Mouse (Mus musculus) A20 (cell line): ENCODE data around the gene Cenpx.
"Not testable (repeated sequence)": the region's sequence is repeated elsewhere in the genome, so short reads cannot be mapped to it uniquely, and the experiment has no call there.

Source experiments
- DNase-seq: peaks from one replicate; pipeline ENCODE4 v3.0.0-alpha.2; 2011; ENCODE audit warnings: low read depth, low spot score

The Cenpx gene

DNA sequence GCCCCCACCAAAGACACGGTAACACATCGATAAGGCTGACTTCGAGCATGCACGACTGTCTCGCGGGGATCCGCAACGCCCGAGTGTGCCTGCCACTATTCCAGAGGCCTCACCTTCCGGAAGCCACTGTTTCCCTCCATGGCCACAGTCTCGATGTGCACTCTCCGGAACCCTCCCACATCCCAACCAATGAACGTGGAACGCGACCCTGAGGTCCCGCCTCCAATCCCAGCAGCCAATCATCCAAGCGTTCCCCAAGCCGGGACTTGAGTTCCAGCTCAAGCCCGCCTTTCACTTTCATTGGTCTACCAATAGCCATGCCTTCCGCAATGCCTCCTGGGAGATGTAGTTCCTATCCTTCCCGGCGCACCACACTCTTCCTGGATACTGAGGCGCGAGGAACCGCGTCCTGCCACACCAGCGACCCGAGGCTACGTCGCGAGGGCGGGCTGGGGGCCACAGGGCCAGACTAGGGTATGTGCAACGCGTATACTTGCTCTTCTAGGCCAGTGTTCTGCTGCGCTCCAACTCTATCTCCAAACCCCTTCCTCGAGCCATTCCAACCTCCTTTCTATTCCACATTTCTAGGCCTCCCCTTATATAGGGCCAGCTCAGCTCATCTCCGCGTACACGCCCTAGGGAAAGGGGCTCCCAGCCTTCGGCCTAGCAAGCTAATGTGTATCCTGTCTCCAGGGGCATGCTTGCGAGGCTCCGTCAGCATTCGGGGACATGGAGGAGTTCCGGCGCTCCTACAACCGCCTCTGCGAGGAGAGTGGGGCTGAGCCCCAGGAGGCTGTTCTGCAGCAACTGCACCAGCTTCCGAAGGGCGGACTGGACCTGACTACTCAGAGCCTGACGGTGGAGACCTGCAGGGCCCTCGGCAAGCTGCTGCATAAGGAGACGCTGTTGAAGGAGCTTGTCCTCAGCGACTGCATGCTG, at the start of gene Cenpx, which contains the start of gene Lrrc45:
Gene Cenpx (minus strand): TSS at position 159 of the 939 bp plus-strand sequence.
Gene Lrrc45 (plus strand): TSS at position 346 of the 939 bp plus-strand sequence.
- DNase-seq: peak; percentile 98

DNA sequence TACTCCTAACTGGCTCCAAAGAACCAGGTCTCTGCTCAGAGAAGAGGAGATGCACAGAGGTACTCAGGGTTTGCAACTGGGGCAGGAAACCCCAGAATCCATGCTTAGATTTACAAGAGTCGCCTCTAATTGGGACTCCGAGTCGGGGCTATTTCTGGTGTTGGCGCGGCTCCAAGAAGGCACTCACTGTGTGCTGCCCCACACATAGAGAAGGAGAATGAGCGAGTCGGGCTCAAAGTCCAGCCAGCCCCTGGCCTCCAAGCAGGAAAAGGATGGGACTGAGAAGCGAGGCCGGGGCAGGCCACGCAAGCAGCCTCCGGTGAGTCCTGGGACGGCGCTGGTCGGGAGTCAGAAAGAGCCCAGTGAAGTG, 49.1 kb upstream of the Cenpx start, which contains the start of gene Hmga1b:
Gene Hmga1b (plus strand): TSS at position 123 of the 370 bp plus-strand sequence.
- not testable (repeated sequence) for DNase-seq

DNA sequence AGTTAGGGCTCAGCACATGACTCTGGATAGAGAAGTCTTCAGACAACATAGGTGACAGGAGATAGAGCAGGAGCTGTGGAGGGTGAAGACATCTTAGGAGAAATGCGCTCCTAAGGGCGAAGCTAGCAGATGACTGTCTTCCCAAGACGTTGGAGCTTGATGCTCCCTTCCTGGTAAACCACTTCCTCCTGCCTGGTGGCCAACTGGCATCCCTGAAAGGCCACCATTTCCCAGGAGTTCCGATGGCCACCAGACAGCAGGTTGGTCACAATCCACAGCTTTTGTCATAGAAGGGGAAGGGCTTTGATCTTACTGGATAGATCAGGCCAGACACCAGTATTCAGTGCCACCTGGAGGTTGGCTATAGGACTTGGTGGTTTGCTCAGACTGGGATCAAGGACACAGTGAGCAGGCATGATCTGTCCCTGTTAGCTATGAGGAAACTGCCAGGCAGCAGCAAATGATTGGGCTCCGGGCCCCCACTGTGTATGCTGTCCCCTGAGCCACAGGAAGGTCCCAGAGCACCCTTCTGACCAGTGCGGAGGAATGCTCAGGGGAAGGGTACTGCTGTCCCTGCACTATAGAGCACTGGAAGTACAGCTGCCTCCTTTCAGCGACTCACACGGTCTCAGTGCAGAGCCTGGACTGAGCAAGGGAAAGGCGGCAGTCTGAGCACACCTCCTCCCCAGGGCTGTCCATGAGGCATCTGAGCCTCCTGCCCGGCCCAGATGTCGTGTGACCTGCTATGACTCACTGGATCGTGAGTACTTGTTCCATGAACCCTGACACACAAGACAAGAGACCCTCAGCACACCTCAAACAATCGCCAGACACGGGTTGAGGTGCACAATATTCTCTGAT, 48.5 kb upstream of the Cenpx start:
- no peak for DNase-seq

DNA sequence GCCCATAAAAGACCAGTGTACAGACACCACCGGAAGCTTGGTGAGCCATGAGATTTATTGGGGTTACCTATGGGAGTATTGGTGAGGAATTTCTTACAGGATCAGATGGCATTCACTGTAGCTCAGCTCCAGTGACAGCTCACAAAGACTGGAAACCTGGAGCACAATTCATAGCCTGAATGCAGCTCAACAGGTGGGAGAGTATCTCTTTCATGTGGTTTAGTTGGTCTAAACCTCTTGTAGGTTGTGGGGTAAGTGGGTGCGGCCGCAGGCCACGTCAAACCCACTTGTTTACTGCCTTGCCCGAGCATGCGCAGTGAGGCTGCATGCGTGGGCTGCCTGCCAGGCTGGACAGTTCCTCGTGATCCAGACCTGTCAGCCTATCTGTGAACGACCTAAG, 46.7 kb upstream of the Cenpx start:
- DNase-seq: no peak

DNA sequence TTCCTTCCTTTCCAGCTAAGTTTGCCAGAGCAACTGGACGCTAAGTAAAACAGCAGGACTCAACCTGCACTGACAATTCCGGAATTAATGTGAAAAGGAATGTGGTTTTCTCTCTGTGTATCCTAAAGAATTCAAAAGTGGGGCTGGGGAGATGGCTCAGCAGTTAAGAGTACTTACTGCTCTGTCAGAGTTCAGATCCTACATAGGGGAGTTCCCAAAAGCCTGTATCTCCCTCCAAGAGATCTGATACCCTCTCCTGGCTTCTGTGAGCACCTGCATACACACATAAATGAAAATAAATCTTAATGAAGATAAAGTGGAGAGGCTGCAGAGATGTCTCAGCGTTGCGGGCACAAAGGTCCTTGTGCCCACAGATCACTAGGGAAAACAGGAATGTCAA, 38.1 kb upstream of the Cenpx start:
- DNase-seq: no peak

DNA sequence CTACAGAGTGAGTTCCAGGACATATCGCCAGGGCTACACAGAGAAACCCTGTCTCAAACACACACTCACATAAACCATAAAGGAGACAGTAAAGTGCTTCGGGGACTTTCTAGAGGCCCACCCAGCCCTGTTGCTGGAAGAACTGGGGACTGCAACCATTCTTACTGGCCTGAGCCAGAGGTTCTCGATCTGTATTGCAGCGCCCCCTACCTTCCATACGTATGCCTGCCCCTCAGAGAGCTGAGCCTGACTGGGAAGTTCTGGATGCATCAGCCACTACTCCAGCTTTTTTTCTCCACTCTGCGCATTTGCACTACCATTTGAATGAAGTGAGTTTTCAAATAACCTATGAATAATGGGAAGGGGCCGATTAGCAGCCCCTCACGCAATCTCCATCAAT, 35.9 kb upstream of the Cenpx start:
- DNase-seq: peak; percentile 66

GRCm38 (mm10) chr11:120747974-120748373, 34.4 kb upstream of the Cenpx start:
- no peak for DNase-seq

- DNase-seq: peak; percentile 37
Measured at GRCm38 (mm10) chr11:120744121-120744701, 30.7 kb upstream of the Cenpx start.

DNA sequence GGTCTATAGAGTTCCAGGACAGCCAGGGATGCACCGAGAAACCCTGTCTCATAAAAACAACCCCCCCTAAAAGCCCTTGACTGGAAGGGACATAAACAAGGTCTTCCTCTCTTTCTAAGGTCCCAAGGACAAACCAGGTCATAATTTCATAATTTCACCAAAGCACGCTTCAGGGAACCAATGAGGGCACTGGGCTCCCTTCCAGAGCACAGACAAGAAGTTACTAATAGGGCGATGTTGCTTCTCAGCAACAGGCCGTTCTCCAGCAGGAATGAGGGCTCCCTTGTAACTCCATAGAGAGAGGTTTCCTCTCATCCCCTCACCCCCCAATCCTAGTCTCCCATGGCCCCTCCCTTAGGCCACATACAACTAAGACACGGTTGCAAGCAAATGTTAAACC, 27.4 kb upstream of the Cenpx start:
- no peak for DNase-seq

DNA sequence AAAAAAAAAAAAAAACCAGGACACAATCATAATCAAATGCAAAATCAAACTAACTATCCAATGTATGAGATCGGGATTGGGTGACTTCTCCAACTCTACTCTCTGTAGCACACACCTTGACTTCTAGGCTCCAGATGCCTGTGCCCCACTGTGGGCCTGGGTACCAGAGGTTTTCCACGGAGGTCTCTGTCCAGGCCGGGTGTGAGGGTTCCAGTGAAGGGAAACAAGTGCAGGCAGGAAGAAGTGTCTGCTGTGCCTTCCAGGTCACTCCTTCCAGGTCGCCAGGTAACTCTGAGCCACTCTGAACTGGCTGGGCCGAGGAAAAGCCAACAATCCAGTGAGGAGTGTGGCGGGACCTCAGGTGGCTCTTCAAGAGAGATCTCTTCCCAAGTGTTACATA, 22.9 kb upstream of the Cenpx start:
- no peak for DNase-seq

- no peak for DNase-seq
Measured at GRCm38 (mm10) chr11:120733521-120733920, 20.0 kb upstream of the Cenpx start.

DNA sequence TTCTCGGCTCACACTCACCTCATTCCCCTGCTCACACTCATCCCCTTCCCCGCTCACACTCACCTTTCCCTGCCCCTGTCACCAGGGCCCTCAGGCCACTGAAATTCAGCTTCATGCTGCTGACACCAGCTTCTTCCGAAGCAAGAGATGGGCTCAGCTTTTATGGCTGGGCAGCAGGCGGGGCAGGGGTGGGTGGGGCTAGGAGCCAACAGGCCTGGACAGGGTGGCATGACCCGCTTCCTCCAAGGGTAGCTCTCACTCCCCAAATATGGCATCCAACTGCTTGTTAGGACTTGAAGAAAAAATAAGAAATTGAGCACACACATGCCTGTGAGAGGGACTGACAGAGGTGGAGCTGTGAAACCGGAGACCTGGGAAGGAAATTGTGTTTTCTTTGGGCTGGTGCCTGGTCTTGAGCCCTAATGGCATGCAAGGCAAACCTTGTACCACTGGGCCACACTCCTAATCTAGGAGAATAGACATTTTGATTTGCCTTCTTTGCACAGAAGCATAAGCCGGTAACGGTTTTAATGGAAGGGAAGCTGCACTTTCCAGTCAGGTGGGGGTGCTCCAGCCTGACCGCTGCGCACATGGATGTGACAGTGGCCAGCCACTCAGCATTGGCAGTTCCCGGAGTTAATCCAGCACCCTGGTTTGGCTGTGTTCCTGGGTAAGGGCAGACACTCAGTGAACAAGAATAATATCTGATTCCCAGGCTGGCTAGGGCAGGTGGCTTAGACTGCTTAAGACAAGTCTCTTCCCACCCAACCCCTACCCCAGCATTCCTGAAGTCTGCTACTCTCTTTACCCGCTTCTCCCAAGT, 18.5 kb upstream of the Cenpx start, which contains the start of gene Cbr2:
Gene Cbr2 (minus strand): TSS at position 257 of the 823 bp plus-strand sequence.
- no peak for DNase-seq

DNA sequence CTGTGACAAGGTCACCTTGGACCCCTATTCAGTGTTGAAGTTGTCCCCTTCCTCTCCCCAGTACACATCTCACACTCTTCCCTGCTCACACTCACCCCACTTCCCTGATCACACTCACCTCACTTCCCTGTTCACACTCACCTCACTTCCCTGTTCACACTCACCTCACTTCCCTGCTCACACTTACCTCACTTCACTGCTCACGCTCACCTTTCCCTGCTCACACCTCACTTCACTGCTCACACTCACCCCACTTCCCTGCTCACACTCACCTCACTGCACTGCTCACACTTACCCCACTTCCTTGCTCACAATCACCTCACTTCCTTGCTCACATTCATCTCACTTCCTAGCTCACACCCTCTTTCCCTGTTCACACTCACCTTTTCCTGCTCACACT, 17.9 kb upstream of the Cenpx start:
- DNase-seq: no peak

DNA sequence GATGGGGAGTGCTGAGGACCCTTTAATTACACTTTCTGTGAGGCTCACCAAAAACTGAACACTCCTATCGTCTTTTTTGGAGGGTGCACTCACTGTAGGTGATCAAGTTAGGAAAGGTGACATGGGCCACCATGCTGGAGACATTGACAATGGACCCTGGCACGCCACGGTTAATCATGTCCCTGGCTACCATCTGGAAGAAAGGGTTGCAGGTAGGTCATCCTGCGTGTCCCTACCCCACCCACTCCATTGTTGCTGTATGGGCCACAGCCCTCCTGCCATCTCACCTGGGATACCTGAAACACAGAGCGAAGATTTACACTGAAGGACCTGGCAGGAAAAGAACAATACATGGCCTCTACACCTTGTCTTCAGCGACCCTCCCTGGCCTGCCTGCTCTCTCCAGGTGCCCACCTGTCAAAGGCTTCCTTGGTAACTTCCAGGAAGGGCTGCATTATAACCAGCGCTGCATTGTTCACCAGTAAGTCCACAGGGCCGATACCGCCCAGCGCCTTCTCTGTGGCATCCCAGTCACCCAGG, 16.9 kb upstream of the Cenpx start:
- DNase-seq: no peak

GRCm38 (mm10) chr11:120729432-120730050, 16.0 kb upstream of the Cenpx start:
- DNase-seq: not testable (repeated sequence)

GRCm38 (mm10) chr11:120728530-120729240, 15.1 kb upstream of the Cenpx start:
- no peak for DNase-seq

GRCm38 (mm10) chr11:120727564-120727963, 14.0 kb upstream of the Cenpx start:
- DNase-seq: no peak

DNA sequence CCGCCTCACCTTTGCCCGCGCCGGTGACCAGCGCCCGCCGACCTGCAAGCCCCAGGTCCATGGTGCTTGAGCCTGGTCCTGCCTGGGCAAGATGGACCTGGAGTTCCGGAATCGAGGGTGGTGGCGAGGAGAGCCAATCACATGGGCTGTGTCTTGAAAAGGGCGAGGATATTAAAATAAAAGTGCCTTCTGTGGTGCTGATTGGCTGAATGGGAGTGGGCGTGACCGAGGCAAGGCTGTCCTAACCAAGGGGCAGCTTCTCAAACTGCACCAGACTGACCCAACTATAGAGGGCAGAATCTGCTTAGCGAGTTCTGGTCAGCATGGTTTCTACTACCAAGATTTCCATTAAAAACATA, 13.6 kb upstream of the Cenpx start, which contains the start of gene Dcxr:
Gene Dcxr (minus strand): TSS at position 113 of the 359 bp plus-strand sequence.
- peak; percentile 91 for DNase-seq
